Mouse (Mus musculus): ENCODE results near the gene Adgrf5. TPM values are rescaled to one million over a fixed set of nuclear protein-coding genes. Genes with fewer than 3 reads are reported as not detected.
"Not testable (repeated sequence)": the region's sequence is repeated elsewhere in the genome, so short reads cannot be mapped to it uniquely, and the experiment has no call there.

The Adgrf5 gene
- total RNA-seq, 2 experiments from 2014 or later, result 0.07 to 0.22 TPM

DNA sequence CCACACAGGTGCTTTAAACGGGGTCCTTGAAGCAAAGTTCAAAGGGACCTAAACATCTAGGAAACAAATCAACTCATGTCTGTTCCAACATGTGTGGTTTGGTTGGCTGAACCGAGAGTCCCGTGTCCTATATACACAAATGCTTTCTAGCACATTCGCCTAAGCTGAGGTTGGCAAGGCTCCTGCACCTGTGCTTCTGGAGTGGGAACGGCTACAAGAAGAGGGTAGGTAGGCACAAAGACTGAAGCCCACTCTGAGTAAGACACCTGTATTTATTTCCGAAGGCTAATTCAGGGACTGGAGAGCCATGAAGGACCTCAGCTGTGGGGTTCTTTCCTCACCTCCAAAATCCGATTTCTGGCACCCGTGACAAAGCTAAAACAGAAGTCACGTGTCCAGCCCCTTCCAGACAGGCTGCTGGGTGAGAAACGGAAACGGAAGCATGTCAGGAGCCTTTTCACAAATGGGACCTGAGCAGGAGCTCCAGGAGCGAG is 99.5 kb downstream of the Adgrf5 start:
- no peak for ATAC-seq (ENCODE audit: poor library complexity, severe bottlenecking)

- peak; percentile 88 for ATAC-seq (ENCODE audit: poor library complexity, severe bottlenecking)
Measured at GRCm38 (mm10) chr17:43460245-43461181, 100.3 kb downstream of the Adgrf5 start.

- ATAC-seq (ENCODE audit: poor library complexity, severe bottlenecking), result no peak
Measured at GRCm38 (mm10) chr17:43470039-43470438, 109.8 kb downstream of the Adgrf5 start.

DNA sequence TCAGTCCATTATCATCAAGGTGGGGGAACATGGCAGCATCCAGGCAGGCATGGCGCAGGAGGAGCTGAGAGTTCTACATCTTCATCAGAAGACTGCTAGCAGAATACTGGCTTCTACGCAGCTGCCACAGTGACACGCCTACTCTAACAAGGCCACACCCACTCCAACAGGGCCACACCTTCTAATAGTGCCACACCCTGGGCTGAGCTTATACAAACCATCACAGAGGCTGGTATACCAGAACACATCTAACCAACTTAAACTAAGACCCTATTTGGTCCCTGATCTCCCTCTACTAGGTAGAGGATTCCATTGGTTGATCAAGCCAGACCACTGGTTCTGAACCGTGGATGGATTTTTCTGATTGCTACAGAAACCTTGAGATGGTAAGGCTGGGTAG is 112.3 kb downstream of the Adgrf5 start:
- no peak for ATAC-seq (ENCODE audit: poor library complexity, severe bottlenecking)

GRCm38 (mm10) chr17:43474775-43475174 is 114.5 kb downstream of the Adgrf5 start:
- no peak for ATAC-seq (ENCODE audit: poor library complexity, severe bottlenecking)

- ATAC-seq (ENCODE audit: poor library complexity, severe bottlenecking), result no peak
Measured at GRCm38 (mm10) chr17:43477621-43478020, 117.4 kb downstream of the Adgrf5 start.

DNA sequence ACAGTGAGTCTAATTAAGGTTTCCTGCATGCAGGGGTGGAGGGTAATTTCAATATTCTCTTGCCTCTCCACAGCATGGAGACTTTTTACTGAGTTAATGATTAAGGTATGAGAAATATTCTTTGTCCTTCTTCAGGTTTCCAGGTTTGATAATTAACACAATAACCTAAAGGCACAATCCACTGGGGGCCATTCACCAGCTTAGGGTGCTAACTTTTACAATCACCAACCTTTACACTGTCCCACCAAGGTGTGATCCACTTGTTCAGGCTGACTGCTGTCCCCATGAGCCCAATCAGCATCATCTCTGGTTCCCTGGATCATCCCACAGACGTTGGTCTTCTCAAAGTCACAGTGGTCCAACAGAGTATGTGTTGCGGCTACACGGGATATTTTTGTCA is 125.7 kb downstream of the Adgrf5 start:
- ATAC-seq (ENCODE audit: poor library complexity, severe bottlenecking), result no peak

DNA sequence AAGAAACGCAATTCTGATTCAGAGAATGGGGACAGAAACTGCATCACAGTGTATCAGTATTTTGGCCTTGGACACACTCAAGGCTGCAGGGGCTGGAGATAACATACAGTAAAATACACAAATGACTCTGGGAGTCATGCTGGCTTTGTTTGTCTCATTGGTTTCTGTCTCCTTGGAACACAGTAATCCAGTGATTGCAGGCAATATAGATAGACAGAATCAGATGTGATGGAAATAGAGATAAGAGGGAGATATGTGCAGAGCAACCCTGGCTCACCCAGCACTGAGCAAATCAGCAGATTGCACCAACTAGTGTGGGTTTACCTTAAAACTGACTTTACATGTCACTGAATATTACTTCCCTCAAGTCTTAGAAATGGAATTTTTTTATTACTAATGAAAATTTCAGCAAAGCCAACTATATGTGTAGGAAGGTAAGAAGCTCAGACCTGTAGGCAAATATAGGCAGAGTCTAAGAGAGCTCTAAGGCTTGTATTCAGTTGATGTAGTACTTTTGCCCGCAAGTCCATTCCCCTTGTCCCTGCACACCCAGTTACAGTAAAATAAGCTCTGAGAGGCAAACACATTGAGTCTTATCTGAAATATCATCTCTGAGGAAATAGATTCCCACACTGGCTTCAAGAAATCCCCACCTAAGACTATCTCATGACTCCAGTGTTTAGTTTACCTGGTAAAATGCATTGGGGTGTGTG is 128.3 kb downstream of the Adgrf5 start:
- no peak for ATAC-seq (ENCODE audit: poor library complexity, severe bottlenecking)

DNA sequence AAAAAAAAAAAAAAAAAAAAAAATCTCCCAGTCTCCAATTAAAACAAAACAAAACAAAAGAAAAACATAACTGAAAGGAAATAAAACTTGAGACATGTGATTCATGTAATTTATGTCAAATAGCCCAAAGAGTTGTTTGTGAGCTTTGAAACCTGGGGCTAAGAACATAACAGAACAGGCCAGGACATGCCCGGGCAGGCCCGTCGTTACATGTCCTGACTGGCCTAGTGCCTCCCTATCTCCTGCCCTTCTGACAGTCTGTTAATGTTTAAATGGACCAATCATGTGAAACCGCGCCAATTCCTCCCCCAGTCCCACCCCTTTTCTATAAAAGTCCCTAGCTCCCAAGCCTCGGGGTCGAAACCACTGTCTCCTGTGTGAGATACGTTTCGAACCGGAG is 130.1 kb downstream of the Adgrf5 start:
- ATAC-seq (ENCODE audit: poor library complexity, severe bottlenecking), result not testable (repeated sequence)

DNA sequence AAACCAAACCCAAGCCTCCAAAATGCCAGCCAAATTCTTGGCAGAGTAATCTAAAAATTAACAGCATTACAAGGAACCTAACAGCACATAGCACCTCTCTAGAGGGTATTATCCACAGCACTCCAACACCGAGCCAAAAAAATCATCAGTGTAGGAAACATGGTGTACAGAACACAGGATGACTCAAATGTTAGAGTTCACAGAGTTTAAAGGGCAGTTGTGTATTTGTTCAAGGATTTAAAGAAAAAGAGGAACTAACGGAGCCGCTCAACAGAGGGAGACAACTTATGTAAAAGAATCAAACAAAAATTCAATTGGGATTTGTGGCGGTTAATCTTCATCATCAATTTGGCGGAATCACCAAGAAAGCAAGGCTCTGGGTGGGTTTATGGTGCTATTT is 135.3 kb downstream of the Adgrf5 start:
- ATAC-seq (ENCODE audit: poor library complexity, severe bottlenecking), result no peak

DNA sequence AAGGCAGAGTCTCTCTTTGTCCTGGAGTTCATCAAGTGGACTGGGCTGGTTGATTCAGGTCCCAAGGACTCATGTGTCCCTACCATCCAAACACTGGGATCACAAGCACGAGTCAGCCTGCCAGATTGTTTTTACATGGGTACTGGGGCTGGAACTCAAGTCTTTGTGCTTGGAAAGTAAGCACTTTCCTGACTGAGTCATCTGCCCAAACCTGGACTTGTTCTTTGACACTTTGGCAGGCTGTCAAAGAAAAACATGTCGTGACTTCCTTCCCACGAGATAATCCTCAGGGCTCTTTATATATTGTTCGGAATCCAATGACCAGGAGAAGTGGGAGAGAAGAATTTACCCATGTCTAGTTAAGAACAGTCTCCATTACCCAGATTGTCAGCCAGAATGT is 137.3 kb downstream of the Adgrf5 start:
- no peak for ATAC-seq (ENCODE audit: poor library complexity, severe bottlenecking)

DNA sequence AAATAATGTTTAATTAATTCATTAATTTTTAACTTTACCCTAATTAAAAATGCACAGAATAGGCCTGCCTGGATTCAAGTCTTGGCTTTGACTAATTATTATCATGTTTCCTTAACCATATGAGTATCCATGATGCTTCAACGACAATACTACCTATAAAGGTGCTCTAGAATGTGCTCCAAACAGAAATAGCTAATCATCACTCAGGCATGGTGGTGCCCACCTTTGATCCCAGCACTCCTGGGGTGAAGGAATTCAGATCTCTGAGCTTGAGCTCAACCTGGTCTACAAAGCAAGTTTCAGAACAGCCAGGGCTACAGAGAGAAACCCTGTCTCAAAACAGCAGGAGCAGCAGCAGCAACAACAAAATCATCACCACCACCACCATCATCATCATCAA is 140.3 kb downstream of the Adgrf5 start:
- no peak for ATAC-seq (ENCODE audit: poor library complexity, severe bottlenecking)

- ATAC-seq (ENCODE audit: poor library complexity, severe bottlenecking), result no peak
Measured at GRCm38 (mm10) chr17:43501223-43501622, 141.0 kb downstream of the Adgrf5 start.

DNA sequence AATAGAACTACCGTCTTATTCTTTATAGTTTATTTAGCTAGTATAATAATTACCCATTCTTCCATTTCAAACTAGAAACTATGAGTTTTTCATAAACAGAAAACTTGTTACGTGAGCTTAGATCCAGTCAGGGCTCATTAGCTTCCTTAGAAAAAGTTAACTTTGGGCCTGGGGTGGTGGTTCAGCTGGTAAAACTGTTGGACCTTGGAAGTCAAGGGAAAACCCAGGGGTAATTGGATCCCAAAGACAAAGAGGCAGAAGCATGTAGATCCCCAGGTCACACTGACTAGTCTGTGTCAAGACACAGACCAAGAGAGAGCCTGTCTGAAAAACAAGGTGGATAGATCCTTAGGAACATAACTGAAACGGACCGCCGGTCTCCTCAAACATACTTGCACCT is 141.4 kb downstream of the Adgrf5 start:
- ATAC-seq (ENCODE audit: poor library complexity, severe bottlenecking), result no peak

GRCm38 (mm10) chr17:43502592-43502991 is 142.3 kb downstream of the Adgrf5 start, which contains the start of gene Mep1a:
TSS of gene Mep1a (minus strand) at chr17:43502812.
- ATAC-seq (ENCODE audit: poor library complexity, severe bottlenecking), result no peak

GRCm38 (mm10) chr17:43503861-43504593 is 143.8 kb downstream of the Adgrf5 start:
- no peak for ATAC-seq (ENCODE audit: poor library complexity, severe bottlenecking)

DNA sequence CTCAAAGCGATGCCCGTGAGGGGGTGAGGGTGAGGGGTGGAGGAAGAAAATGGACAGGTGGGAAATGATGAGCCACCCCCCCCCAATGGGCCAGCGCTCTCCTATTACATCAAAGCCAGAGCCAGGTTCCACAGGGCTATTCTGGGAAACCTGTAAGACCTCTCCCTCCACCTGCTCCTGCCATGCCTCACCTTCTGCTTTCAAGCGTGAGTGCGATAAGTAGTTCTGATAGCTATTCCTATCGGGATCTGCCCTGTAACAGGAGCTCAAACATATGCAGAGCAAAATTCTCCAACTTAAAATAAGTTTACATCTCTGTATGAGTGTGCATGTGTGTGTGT is 144.3 kb downstream of the Adgrf5 start:
- no peak for ATAC-seq (ENCODE audit: poor library complexity, severe bottlenecking)

Data from megakaryocyte, adult 5-6 weeks (primary cell).